Mouse (Mus musculus): ENCODE results near the gene Hcrtr1.

The Hcrtr1 gene

DNA sequence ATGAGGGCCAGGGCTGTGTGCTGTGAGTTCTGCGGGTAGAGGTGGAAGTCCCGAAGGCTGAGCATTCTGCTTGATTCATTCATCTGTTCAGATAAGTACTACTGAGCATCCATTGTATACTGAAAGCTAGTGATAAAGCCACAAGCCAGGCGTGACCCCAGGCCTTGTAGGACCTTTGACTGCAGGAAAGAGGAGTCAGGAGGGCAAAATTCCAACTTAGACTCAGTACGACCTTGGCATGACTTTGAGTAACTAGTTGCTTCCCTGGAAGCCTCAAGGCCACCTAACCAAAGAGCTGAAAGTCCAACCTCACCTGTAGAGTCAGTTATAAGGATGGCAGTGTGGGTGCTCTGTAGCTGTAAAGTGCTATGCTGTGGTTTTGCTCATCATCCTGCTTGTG, 18.4 kb downstream of the Hcrtr1 start:
- no peak for DNase-seq (ENCODE audit: low spot score)

DNA sequence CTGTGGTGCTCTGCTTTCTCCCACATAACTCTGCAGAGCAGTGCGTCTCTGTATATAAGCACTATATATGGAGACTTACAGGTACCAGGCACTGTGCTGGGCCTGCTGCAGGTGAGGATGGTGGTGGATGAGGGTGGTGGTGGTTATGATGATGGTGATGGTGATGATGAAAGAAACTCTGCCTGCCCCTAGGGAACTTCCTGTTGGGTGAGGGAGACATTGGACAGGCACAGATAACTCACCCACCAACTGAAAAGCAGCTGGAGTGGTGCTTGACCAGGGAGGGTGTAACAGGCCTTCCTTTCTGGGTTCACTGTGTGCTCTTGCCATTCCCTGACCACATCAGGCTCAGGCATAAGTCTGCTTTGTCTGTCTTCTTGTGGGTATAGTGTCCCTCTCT, 26.4 kb downstream of the Hcrtr1 start:
- no peak for DNase-seq (ENCODE audit: low spot score)

DNA sequence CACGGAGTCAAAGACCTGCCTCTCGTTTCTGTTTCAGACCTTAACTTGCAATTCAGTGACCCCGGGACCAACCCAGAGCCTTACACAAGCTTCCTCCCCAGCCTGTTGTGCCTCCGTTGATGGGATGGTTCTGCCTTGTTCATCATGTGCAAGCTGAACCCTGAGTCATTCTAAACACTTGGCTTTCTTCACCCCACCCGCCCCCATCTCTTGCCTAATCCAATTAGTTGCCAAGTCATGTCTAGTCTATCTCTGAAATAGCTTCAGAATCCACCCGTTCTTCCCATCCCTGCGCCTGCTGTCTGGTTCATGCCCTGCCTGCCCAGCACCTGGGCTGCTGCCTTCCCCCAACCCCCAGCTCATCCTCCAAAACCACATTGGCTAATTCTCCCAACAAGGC, 26.9 kb downstream of the Hcrtr1 start:
- DNase-seq (ENCODE audit: low spot score): no peak

GRCm38 (mm10) chr4:130110091-130110490, 29.1 kb downstream of the Hcrtr1 start:
- no peak for DNase-seq (ENCODE audit: low spot score)

GRCm38 (mm10) chr4:130109666-130110065, 29.5 kb downstream of the Hcrtr1 start:
- DNase-seq (ENCODE audit: low spot score): no peak

DNA sequence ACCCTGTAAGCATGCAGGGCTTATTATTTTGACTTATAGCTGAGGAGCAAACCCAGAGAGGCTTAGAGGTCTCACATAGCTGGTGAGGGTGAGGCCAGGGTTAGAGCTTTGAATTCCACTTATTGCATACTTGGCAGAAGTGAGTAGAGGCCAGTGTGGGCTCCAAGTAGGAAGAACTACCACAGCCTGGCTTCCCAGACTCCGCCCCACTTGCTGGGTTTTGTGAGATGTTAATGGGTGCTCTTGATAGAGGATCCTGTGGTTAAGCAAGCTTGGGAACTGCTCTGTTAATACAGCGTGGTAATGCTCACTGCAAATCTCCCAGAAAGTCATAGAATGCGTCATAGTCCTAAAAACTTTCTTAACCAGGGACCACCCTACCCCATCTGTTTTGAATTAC, 30.2 kb downstream of the Hcrtr1 start:
- no peak for DNase-seq (ENCODE audit: low spot score)

DNA sequence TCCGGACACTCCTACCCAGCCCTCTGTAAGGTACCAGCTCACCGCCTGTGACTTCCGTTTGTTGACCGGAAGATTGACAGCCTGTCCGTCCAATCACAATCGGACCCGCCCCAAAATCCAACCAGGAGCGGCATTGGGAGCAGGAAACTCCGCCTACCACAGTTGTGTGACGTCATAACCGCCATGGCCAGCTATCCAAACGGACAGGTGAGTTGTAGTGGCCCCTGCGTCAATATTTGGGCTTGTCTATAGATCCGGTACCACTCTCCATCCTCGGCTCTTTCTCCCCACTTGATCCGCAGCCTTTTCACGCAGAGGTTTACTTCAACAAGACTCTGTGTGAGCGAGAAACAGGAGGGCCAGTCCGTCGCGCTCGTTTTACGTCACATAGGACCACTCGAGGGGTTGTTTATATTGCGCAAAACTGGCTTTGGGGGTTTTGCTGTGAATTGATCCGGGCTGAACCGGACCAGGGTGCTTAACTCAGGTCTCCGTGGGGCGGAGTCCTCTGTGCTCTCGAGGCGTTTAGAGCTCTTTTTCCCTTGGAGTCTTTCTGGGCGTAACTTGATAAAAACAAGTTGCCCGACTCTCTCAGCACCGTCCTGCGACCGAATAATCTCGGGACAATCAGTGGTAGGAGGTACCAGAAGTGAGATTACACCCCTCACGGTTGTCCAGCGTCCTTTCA, 31.6 kb downstream of the Hcrtr1 start:
- DNase-seq (ENCODE audit: low spot score): peak; percentile 100

DNA sequence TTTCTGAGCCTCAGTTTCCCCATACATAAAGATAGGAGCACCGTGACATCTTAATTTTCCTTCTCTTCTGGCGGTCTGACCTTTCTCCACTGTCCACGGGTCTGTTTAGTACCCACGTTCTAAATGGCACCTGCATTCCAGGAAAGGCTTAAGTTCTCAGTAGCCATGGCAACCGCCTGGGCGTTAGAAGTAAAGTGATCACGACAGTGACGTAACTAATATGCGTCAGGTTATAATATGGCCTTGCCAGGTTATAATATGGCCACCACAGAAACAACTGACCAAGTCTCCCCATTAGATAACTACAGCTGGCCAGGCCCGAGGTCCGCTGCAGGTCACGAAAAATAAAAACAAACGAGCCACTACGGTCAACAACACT, 32.1 kb downstream of the Hcrtr1 start:
- no peak for DNase-seq (ENCODE audit: low spot score)

- DNase-seq (ENCODE audit: low spot score): no peak
Measured at GRCm38 (mm10) chr4:130104584-130104983, 34.6 kb downstream of the Hcrtr1 start.

GRCm38 (mm10) chr4:130103632-130104031, 35.5 kb downstream of the Hcrtr1 start:
- no peak for DNase-seq (ENCODE audit: low spot score)

- no peak for DNase-seq (ENCODE audit: low spot score)
Measured at GRCm38 (mm10) chr4:130102111-130102651, 37.0 kb downstream of the Hcrtr1 start, which contains the start of gene Pef1. Gene Pef1 (plus strand): TSS chr4:130102558.

DNA sequence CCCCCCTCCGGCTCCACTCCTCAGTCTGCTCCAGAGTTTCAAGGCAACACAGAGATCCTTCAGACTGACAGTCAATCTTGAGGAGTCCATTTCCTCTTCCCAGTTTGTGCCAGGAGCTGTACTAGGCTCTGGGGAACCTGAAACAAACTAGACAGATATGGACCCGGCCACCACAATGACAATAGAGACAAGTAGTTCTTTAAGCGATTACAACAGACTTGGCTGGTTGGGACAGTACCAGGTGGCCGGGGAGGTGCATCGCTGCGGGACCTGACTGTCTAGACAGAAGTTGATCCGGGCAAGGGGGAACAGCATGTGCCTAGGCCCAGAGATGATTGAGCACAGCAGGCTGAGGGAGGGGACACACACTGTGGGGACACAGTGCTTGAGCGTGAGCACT, 38.0 kb downstream of the Hcrtr1 start:
- no peak for DNase-seq (ENCODE audit: low spot score)

GRCm38 (mm10) chr4:130095137-130095536, 44.0 kb downstream of the Hcrtr1 start:
- DNase-seq (ENCODE audit: low spot score): no peak

DNA sequence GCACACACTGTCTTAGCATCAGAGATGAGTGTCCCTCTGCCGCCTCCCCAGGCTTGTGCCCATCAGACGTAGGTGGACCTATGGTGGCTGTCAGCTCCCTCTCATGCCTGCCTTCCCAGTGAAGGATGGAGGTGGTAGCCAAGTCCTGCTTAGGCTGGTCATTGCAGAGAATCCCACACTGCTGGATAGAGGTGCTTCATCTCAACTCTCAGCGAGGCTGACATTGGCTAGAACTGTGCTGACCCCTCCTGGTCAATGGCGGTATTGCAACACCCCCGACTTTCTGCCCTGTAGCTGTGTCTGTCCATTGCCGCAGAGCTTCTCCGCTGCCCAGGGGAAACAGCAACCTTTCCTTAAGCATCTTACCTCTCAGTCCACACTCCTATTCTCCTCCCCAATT, 51.9 kb downstream of the Hcrtr1 start:
- peak; percentile 97 for DNase-seq (ENCODE audit: low spot score)

DNA sequence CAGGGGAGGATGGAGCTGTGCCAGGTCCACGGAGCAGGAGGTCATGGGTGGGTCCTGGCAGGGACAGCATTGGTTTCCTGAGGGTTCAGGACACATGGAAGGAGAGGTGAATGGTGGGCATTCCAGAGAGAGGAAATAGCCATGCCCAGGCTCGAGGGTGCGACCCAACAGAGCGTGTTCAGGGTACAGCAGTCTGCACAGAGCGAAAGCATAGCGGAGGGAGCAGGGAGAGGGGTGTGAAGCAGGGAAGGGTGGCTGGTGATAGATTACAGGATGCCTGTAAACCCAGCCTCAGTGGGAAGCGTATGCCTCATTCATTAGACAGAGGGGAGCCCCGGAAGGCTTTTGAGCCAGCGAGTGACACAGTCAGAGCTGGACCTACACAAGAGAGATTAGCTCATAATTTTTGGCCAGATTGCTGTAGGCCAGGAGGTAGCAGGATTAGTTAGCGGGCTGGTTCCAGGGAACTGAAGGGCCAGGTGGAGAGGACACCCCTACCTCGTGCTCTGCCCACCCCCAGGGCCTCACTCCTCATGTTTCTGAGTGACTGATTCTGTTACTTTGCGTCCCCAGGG, 53.8 kb downstream of the Hcrtr1 start:
- DNase-seq (ENCODE audit: low spot score): no peak

DNA sequence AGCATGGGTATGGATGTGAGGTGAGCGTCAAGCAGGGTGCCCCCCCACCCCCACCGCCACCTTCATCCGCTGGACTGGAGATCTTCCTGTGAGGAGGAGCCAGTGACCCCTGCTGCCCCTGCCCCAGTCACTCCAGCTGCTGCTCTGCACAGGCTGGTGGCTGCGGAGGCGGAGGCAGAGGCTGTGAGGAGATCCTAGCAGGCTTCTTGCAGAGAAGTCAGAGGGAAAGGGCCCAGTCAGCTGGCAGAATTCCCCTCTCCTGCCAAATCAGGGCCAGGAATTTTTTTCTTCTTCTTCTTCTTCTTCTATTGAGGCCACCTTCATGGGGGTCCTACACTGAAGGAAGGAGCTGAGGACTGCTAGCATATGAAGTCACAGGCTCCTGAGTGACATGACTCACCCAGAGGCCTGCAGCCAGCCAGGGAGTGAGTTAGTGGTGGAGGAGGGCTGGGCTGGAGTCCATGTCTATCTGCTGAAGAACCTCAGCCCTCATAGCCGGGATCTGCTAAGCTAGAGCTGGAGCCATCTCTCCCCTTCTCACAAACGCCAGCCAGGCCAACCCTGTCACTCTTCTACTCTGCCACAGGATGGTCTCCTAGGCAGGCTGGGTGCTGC, 54.7 kb downstream of the Hcrtr1 start:
- no peak for DNase-seq (ENCODE audit: low spot score)

- no peak for DNase-seq (ENCODE audit: low spot score)
Measured at GRCm38 (mm10) chr4:130082211-130082610, 56.9 kb downstream of the Hcrtr1 start.

- peak; percentile 80 for DNase-seq (ENCODE audit: low spot score)
Measured at GRCm38 (mm10) chr4:130081345-130082190, 57.6 kb downstream of the Hcrtr1 start.

Measured in testis, postnatal 10 days (tissue).